Mouse (Mus musculus): ENCODE data around the gene Uck2.

The Uck2 gene

GRCm38 (mm10) chr1:167283441-167284257 is 1.5 kb downstream of the Uck2 start:
- DNase-seq (ENCODE audit: low spot score) = peak; percentile 76

GRCm38 (mm10) chr1:167282768-167283167 is 2.4 kb downstream of the Uck2 start:
- DNase-seq (ENCODE audit: low spot score) = no peak

- peak; percentile 38 for DNase-seq (ENCODE audit: low spot score)
Observed at GRCm38 (mm10) chr1:167282112-167282511, 3.0 kb downstream of the Uck2 start.

- no peak for DNase-seq (ENCODE audit: low spot score)
Observed at GRCm38 (mm10) chr1:167280061-167280460, 5.1 kb downstream of the Uck2 start.

- no peak for DNase-seq (ENCODE audit: low spot score)
Observed at GRCm38 (mm10) chr1:167279160-167279715, 5.9 kb downstream of the Uck2 start.

- no peak for DNase-seq (ENCODE audit: low spot score)
Observed at GRCm38 (mm10) chr1:167278395-167278794, 6.7 kb downstream of the Uck2 start.

- no peak for DNase-seq (ENCODE audit: low spot score)
Observed at GRCm38 (mm10) chr1:167274646-167275390, 10.3 kb downstream of the Uck2 start.

GRCm38 (mm10) chr1:167273380-167274163 is 11.5 kb downstream of the Uck2 start:
- no peak for DNase-seq (ENCODE audit: low spot score)

GRCm38 (mm10) chr1:167271841-167272240 is 13.3 kb downstream of the Uck2 start:
- no peak for DNase-seq (ENCODE audit: low spot score)

DNA sequence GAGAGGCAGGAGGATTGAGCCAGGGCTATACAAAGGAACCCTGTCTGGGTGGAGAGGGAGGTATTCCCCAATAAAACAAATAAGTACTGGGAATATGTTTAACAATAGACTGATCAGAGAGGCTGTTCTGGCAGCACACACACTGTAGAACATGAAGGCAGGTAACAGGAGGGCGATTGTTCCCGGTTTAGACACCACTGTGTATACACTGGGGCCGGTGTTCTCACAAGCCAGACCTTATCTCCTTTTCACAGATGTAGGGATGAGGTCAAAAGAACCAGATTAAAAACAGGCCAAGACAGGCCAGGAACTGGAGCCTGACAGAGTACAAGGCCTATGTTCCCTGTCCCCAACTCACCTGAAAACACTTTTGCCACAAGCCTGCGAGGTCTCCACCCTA is 13.8 kb downstream of the Uck2 start:
- DNase-seq (ENCODE audit: low spot score) = no peak

DNA sequence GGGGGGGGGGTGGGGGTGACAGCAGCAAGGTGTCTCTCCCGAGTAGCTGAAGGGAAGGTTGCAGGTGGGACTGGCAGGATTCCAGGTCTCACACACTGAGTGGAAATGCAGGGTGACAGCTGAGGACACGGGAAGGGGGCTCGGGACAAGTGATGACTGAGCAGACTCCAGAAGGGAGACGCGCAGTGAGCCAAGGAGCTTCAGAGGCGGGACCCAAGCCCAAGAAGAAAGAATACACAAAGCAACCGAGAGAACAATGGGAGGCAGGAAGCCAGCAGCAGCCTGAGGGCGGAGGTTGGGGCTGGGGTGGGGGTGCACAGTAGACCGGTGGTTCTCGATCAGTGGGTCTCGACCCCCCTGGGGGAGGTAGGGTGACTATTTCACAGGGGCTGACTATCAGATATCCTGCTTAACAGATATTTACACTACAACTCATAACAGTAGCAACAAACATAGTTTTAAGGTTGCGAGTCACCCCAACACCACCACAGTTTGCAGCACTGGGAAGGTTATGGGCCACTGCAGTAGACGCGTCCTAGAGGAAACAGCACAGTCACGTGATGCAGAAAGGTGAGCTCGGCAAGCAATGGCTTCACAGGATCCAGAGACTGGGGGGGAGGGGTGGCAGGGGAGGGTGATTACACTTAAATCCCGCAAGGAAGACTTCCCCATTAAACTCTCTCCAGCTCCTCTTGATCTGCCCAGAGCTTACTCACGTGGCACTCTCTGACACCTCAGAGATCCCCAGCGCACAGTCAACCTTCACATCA is 14.6 kb downstream of the Uck2 start:
- DNase-seq (ENCODE audit: low spot score) = peak; percentile 56

- peak; percentile 70 for DNase-seq (ENCODE audit: low spot score)
Observed at GRCm38 (mm10) chr1:167269856-167270270, 15.3 kb downstream of the Uck2 start.

DNA sequence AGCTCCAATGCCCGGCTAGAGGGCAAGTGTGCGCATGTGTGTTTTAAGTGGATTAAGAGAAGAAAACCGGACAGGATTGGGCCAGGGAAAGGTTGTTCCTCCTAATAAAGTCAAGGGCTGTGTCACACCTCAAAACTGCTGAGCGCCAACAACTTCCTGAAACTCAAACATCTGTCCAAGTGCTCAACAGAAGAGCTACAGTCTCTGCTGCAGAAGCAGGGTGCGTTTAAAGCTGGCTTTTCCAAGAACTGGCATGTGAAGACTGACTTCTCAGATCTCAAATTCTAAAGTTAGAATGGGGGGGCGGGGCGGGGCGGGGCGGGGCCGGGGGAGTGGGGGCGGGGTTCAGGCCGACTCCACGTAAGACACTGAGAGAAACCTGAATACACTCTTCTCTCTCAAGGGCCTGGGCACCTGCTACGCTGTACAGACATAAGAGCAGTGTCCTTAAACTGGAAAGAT is 15.7 kb downstream of the Uck2 start:
- DNase-seq (ENCODE audit: low spot score) = no peak

DNA sequence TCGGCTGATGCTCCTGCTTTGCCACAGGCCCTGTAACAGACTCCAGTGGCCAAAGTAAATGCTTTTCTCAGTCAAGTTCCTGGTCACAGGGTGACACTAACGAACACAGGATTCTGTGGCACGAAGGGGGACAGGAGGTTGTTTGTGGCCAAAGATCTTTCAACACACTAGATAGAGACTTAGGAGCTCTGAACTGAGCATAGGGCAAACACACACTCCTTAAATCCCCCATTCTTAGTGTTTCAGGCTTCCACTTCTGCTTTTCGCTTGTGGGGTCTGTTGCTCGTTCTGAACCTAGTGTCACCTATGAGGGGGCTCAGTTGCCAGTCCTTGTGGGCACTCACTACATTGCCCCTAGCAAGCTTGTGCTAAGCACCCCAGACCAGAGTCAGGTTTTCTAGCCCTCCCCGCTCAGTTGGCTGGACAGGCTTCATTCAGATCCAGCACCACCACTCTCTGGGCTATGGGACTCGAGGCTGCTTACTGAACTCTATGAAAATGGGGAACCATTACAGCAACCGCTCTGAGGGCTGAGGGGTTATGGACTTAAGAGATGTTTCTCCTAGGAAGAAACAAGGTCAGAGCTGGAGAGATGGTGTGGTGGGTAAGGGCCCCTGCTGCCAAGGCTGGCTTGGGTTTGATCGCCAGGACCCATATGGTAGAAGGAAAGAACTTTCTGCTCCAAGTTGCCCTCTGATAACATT is 16.6 kb downstream of the Uck2 start:
- no peak for DNase-seq (ENCODE audit: low spot score)

DNA sequence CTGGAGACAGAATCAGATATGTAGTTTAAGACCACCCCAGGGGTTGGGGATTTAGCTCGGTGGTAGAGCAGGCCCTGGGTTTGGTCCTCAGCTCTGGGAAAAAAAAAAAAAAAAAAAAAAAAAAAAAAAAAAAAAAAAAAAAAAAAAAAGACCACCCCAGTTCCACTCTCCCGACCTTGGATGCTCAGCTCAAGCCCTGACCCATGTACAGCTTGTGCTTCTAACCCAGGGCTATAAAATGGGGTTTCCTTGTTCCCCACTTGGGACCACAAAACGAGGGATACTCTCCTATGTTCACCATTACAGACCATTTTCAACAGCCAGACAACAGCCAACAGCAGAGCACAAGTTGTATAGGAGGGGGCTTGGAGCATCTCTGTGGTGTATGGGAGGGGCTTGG is 18.4 kb downstream of the Uck2 start:
- DNase-seq (ENCODE audit: low spot score) = no peak

GRCm38 (mm10) chr1:167265366-167265765 is 19.8 kb downstream of the Uck2 start:
- DNase-seq (ENCODE audit: low spot score) = no peak

- DNase-seq (ENCODE audit: low spot score) = peak; percentile 63
Observed at GRCm38 (mm10) chr1:167262489-167263041, 22.6 kb downstream of the Uck2 start.

- no peak for DNase-seq (ENCODE audit: low spot score)
Observed at GRCm38 (mm10) chr1:167261750-167262149, 23.4 kb downstream of the Uck2 start.

DNA sequence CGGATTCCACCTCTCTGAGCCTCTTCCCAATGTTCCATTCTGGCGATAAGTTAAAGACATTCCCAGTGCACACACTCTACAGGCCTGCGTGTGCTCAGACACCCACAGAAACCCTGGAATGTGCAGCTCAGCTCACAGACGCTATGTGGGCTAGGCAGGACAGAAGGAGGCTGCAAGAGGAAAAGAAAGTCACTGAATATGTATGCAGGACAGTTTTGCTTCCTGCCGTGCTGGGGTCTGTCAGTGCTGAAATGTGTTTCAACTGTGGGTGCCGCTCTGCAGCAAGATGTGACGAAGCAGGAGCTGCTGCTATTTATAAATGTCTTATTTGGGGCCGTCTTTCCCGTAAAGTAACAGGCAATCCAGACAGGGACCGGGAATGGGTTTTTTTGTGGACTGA is 25.4 kb downstream of the Uck2 start:
- DNase-seq (ENCODE audit: low spot score) = no peak

- DNase-seq (ENCODE audit: low spot score) = no peak
Observed at GRCm38 (mm10) chr1:167256724-167257302, 28.3 kb downstream of the Uck2 start.

All from MN1 (cell line).